Mouse (Mus musculus) heart, embryonic 11.5 days (tissue): ENCODE measurements around the gene Ankrd13b. TPM values are rescaled to one million over a fixed set of nuclear protein-coding genes. Genes with fewer than 3 reads are reported as not detected.

Experiments used
- polyA plus RNA-seq: library from polyadenylated mRNA; unstranded; fragments of >200 nt; fragmentation: Nextera tagmentation; extraction: Ambion mirVana; gene quantifications from 2 replicates; pipeline ENCODE4 v1.2.1, GENCODE M21; 2014

Ankrd13b gene
- polyA plus RNA-seq, 1 experiment from 2014 or later = 3.0 TPM

Other genes with a start within 250 kb of the Ankrd13b start
- gene Coro6, start 27.3 kb downstream of the Ankrd13b start, polyA plus RNA-seq = 35.3 and 38.9 TPM in 2 replicates
- gene Git1, start 3.9 kb upstream of the Ankrd13b start, polyA plus RNA-seq = 13.3 and 15.1 TPM in 2 replicates
- 0.82 and 1.5 TPM in 2 replicates for gene Abhd15, start 25.4 kb upstream of the Ankrd13b start, polyA plus RNA-seq
- gene Trp53i13, start 26.3 kb upstream of the Ankrd13b start, polyA plus RNA-seq = 23.0 and 24.8 TPM in 2 replicates
- gene Gm10392, start 29.5 kb upstream of the Ankrd13b start, polyA plus RNA-seq = 0.13 TPM in 1 of 2 replicates, not detected in the other
- 14.2 and 17.8 TPM in 2 replicates for gene Taok1, start 118.1 kb upstream of the Ankrd13b start, polyA plus RNA-seq
- gene Nufip2, start 196.5 kb upstream of the Ankrd13b start, polyA plus RNA-seq = 3.8 and 11.3 TPM in 2 replicates
- not detected in 2 replicates for gene Cryba1, start 235.6 kb upstream of the Ankrd13b start, polyA plus RNA-seq